Mouse (Mus musculus): Measurements from ENCODE around the gene Nrn1l.

Nrn1l gene

GRCm38 (mm10) chr8:105893339-105893738 lies at the start of gene Nrn1l:
Nrn1l (plus strand) TSS chr8:105893567.
- peak; percentile 76 for DNase-seq

- DNase-seq = no peak
These were observed 46.7 kb upstream of the Nrn1l start for GRCm38 (mm10) chr8:105846678-105847077.

GRCm38 (mm10) chr8:105850014-105850413 lies 43.4 kb upstream of the Nrn1l start:
- DNase-seq = no peak

GRCm38 (mm10) chr8:105850611-105851010 lies 42.8 kb upstream of the Nrn1l start:
- no peak for DNase-seq

GRCm38 (mm10) chr8:105851651-105852143 lies 41.7 kb upstream of the Nrn1l start:
- peak; percentile 90 for DNase-seq

GRCm38 (mm10) chr8:105852146-105852729 lies 41.1 kb upstream of the Nrn1l start:
- no peak for DNase-seq

GRCm38 (mm10) chr8:105853178-105853577 lies 40.2 kb upstream of the Nrn1l start, which contains the start of gene Cenpt:
Cenpt (minus strand) TSS chr8:105853278.
- no peak for DNase-seq

GRCm38 (mm10) chr8:105854303-105854702 lies 39.1 kb upstream of the Nrn1l start:
- no peak for DNase-seq

- peak; percentile 93 for DNase-seq
These were observed 38.6 kb upstream of the Nrn1l start, which contains the start of gene Thap11 for GRCm38 (mm10) chr8:105854715-105855216. Thap11 (plus strand) TSS chr8:105855132.

GRCm38 (mm10) chr8:105855248-105856167 lies 37.9 kb upstream of the Nrn1l start:
- DNase-seq = peak; percentile 46

GRCm38 (mm10) chr8:105856168-105856835 lies 37.1 kb upstream of the Nrn1l start:
- DNase-seq = no peak

- DNase-seq = no peak
These were observed 34.9 kb upstream of the Nrn1l start for GRCm38 (mm10) chr8:105858495-105858894.

- no peak for DNase-seq
These were observed 34.1 kb upstream of the Nrn1l start for GRCm38 (mm10) chr8:105859314-105859713.

- peak; percentile 93 for DNase-seq
These were observed 33.0 kb upstream of the Nrn1l start, which contains the start of gene Nutf2 for GRCm38 (mm10) chr8:105860143-105860981. Nutf2 (plus strand) TSS chr8:105860580.

- DNase-seq = peak; percentile 21
These were observed 31.4 kb upstream of the Nrn1l start for GRCm38 (mm10) chr8:105861951-105862350.

GRCm38 (mm10) chr8:105866364-105867029 lies 26.9 kb upstream of the Nrn1l start:
- DNase-seq = no peak

GRCm38 (mm10) chr8:105874301-105874700 lies 19.1 kb upstream of the Nrn1l start:
- no peak for DNase-seq

GRCm38 (mm10) chr8:105880754-105881520 lies 12.4 kb upstream of the Nrn1l start, which contains the start of gene Edc4:
Edc4 (plus strand) TSS chr8:105880881.
- peak; percentile 88 for DNase-seq

GRCm38 (mm10) chr8:105889756-105890465 lies 3.5 kb upstream of the Nrn1l start:
- DNase-seq = no peak

- no peak for DNase-seq
These were observed 2.5 kb upstream of the Nrn1l start for GRCm38 (mm10) chr8:105890870-105891269.

Measured in lung, postnatal 14 days (tissue).